ENCODE assay signal across 8 mouse cellular contexts in genomic region chr10:117402403-117403333, GRCm38 (mm10). TPM values are rescaled to one million over a fixed set of nuclear protein-coding genes. Genes with fewer than 3 reads are reported as not detected.
A peak's percentile ranks its signal among the peaks of the same experiment; 100 is the strongest.
DNase-seq lines count a peak whose midpoint lies in the region; ATAC-seq and TF ChIP-seq lines count a peak whose summit lies in the region.

No protein-coding gene starts in this region.

- H3K9me3 ChIP-seq in midbrain, embryonic 10.5 days (replicated peaks), result no peaks in the 10 kb centered on the region
- no peaks in the 10 kb centered on the region for H3K9me3 ChIP-seq in midbrain, embryonic 15.5 days
- H3K9me3 ChIP-seq in kidney, postnatal 0 days (replicated peaks; ENCODE audit: low read length), result no peaks in the 10 kb centered on the region
- no peaks in the 10 kb centered on the region for H3K9me3 ChIP-seq in neural tube, embryonic 14.5 days (ENCODE audit: control insufficient read depth, low read length)

- no peak for ATAC-seq in midbrain, embryonic 15.5 days (replicated peaks)
- no peak for ATAC-seq in kidney, postnatal 0 days (replicated peaks; ENCODE audit: low FRiP score, low read depth)
- no peak for ATAC-seq in neural tube, embryonic 14.5 days (ENCODE audit: low read depth)
- no peak for ATAC-seq in inflammation-experienced regulatory T-cells, adult 6 months

- no peak overlapping the region for H3K27ac ChIP-seq in midbrain, embryonic 10.5 days (replicated peaks)
- H3K27ac ChIP-seq in midbrain, embryonic 15.5 days, result no peak overlapping the region
- H3K27ac ChIP-seq in kidney, postnatal 0 days, result no peak overlapping the region
- H3K27ac ChIP-seq in neural tube, embryonic 14.5 days (ENCODE audit: low read depth, low read length), result no peak overlapping the region

- TF ChIP-seq CTCF in kidney, postnatal 0 days (IDR thresholded peaks at IDR 0.05; ENCODE audit: low read depth), result peak; percentile 79

- no peak overlapping the region for H3K9ac ChIP-seq in midbrain, embryonic 15.5 days
- no peak overlapping the region for H3K9ac ChIP-seq in kidney, postnatal 0 days (ENCODE audit: low read depth, low read length)
- H3K9ac ChIP-seq in neural tube, embryonic 14.5 days (replicated peaks; ENCODE audit: low read depth, low read length), result no peak overlapping the region

- 0 out of 2 replicates have a peak, but pooled peaks cover 3% of the 10 kb centered on the region for H3K4me1 ChIP-seq in midbrain, embryonic 10.5 days
- H3K4me1 ChIP-seq in midbrain, embryonic 15.5 days, result peaks cover 6% of the 10 kb centered on the region; the same call in 1 of the 2 replicates
- H3K4me1 ChIP-seq in kidney, postnatal 0 days (replicated peaks; ENCODE audit: insufficient read depth, low read length), result no peaks in the 10 kb centered on the region
- peaks cover 4% of the 10 kb centered on the region; the same call in 1 of the 2 replicates for H3K4me1 ChIP-seq in neural tube, embryonic 14.5 days (ENCODE audit: control insufficient read depth, insufficient read depth, low read length)

- H3K4me3 ChIP-seq in midbrain, embryonic 10.5 days, result no peak overlapping the region
- no peak overlapping the region for H3K4me3 ChIP-seq in midbrain, embryonic 15.5 days
- H3K4me3 ChIP-seq in kidney, postnatal 0 days (replicated peaks; ENCODE audit: low read depth, low read length), result no peak overlapping the region
- no peak overlapping the region for H3K4me3 ChIP-seq in neural tube, embryonic 14.5 days (ENCODE audit: low read depth, low read length)

- H3K4me2 ChIP-seq in midbrain, embryonic 15.5 days, result no peak overlapping the region
- no peak overlapping the region for H3K4me2 ChIP-seq in kidney, postnatal 0 days (ENCODE audit: low read length)
- 0 out of 2 replicates have a peak overlapping the region, but pooled peaks have one; percentile 5 for H3K4me2 ChIP-seq in neural tube, embryonic 14.5 days (ENCODE audit: low read depth, low read length)

- 78% methylated on average over 20 of the region's 20 CpGs for WGBS in midbrain, embryonic 10.5 days
- 69% methylated on average over 20 of the region's 20 CpGs for WGBS in midbrain, embryonic 15.5 days
- 71% methylated on average over 20 of the region's 20 CpGs for WGBS in kidney, postnatal 0 days
- WGBS in neural tube, embryonic 14.5 days, result 67% methylated on average over 20 of the region's 20 CpGs

- H3K27me3 ChIP-seq in midbrain, embryonic 10.5 days (ENCODE audit: low read depth, poor library complexity, severe bottlenecking), result no peaks in the 10 kb centered on the region
- H3K27me3 ChIP-seq in midbrain, embryonic 15.5 days (replicated peaks), result no peaks in the 10 kb centered on the region
- H3K27me3 ChIP-seq in kidney, postnatal 0 days (ENCODE audit: insufficient read depth, low read length), result no peaks in the 10 kb centered on the region
- H3K27me3 ChIP-seq in neural tube, embryonic 14.5 days (ENCODE audit: control insufficient read depth, insufficient read depth, low read length), result no peaks in the 10 kb centered on the region

- peak; percentile 11 for DNase-seq in cerebellum, adult 9-10 months
- no peak for DNase-seq in cerebellum, adult 9-11 months
- DNase-seq in midbrain, embryonic 10.5 days (ENCODE audit: low spot score), result peak; percentile 41
- DNase-seq in c-Kit-negative CD71-positive TER-119-positive erythroid progenitor cells, embryonic 14.5 days (ENCODE audit: low read depth, low spot score), result peak; percentile 35
- DNase-seq in kidney, postnatal 0 days (ENCODE audit: low spot score), result peak; percentile 63

- H3K36me3 ChIP-seq in midbrain, embryonic 10.5 days, result no peaks in the 10 kb centered on the region
- no peaks in the 10 kb centered on the region for H3K36me3 ChIP-seq in midbrain, embryonic 15.5 days (replicated peaks)
- H3K36me3 ChIP-seq in kidney, postnatal 0 days (ENCODE audit: insufficient read depth, low read length), result no peaks in the 10 kb centered on the region
- no peaks in the 10 kb centered on the region for H3K36me3 ChIP-seq in neural tube, embryonic 14.5 days (ENCODE audit: control insufficient read depth, insufficient read depth, low read length)

RNA-seq across cellular contexts. Expression of gene Cpsf6, which starts 22.9 kb away (rescaled TPM):
- polyA plus RNA-seq in midbrain, embryonic 10.5 days (2016; fragmentation: Nextera tagmentation; extraction: Ambion mirVana), result 222 and 239 TPM in 2 replicates
- 148 and 154 TPM in 2 replicates for polyA plus RNA-seq in midbrain, embryonic 15.5 days (2015; fragmentation: Nextera tagmentation; extraction: Ambion mirVana)
- 111 and 120 TPM in 2 replicates for polyA plus RNA-seq in kidney, postnatal 0 days (2015; fragmentation: Nextera tagmentation; extraction: Ambion mirVana)
- 180 and 203 TPM in 2 replicates for polyA plus RNA-seq in neural tube, embryonic 14.5 days (2014; fragmentation: Nextera tagmentation; extraction: Ambion mirVana)
- 100 to 1,000 TPM; 103 to 132 (median 120) TPM for polyA plus RNA-seq in inflammation-experienced regulatory T-cells, adult 6 months (2017; shearing (Covaris generic))
